Mouse (Mus musculus): ENCODE measurements around the gene Zfp759.

- no peak for TF ChIP-seq NELFE (IDR thresholded peaks at IDR 0.05; ENCODE audit: low read depth, low read length)
- TF ChIP-seq SIN3A (IDR thresholded peaks at IDR 0.05; ENCODE audit: low read length), result no peak
- no peak for TF ChIP-seq MEF2A (IDR thresholded peaks at IDR 0.05; ENCODE audit: borderline replicate concordance, low read depth, low read length)
- no peak for TF ChIP-seq RCOR1 (conservative IDR thresholded peaks at IDR 0.05; ENCODE audit: low read depth, low read length)
- no peak for TF ChIP-seq CTCF (conservative IDR thresholded peaks at IDR 0.05 in 1 of 2, IDR thresholded peaks at IDR 0.05 in 1 of 2; ENCODE audit: low read depth in 2 of 2, low read length in 2 of 2)
- TF ChIP-seq POLR2A (IDR thresholded peaks at IDR 0.05; ENCODE audit: low read depth, low read length), result no peak
- TF ChIP-seq USF1 (IDR thresholded peaks at IDR 0.05; ENCODE audit: low read depth, low read length), result no peak
- no peak for TF ChIP-seq TCF12 (IDR thresholded peaks at IDR 0.05; ENCODE audit: low read depth, low read length)
- no peak for TF ChIP-seq MAX (IDR thresholded peaks at IDR 0.05; ENCODE audit: low read length)
- TF ChIP-seq ZMIZ1 (IDR thresholded peaks at IDR 0.05; ENCODE audit: low read depth, low read length), result no peak
- TF ChIP-seq TBP (conservative IDR thresholded peaks at IDR 0.05; ENCODE audit: low read depth, low read length), result no peak
Measured at GRCm38 (mm10) chr13:67097876-67098275, 23.6 kb upstream of the Zfp759 start, which contains the start of gene Zfp708.
